Mouse (Mus musculus) spleen, postnatal 10 days (tissue): ENCODE data around the gene Shmt2.

Source experiments
- DNase-seq, 2 experiments: peaks; one replicate each; pipeline ENCODE4 v3.0.0; 2021 to 2022; ENCODE audit warnings: low spot score in 2 of 2

Shmt2 gene

GRCm38 (mm10) chr10:127534036-127534928 is 12.0 kb upstream of the Shmt2 start, which contains the start of gene Nxph4:
Gene Nxph4, minus strand, starts transcription at chr10:127534559.
- no peak for DNase-seq

- DNase-seq, result no peak
These were observed 9.3 kb upstream of the Shmt2 start for GRCm38 (mm10) chr10:127531548-127531947.

GRCm38 (mm10) chr10:127530945-127531344 is 8.7 kb upstream of the Shmt2 start:
- no peak for DNase-seq

GRCm38 (mm10) chr10:127527481-127527880 is 5.2 kb upstream of the Shmt2 start:
- no peak for DNase-seq

GRCm38 (mm10) chr10:127526681-127527080 is 4.4 kb upstream of the Shmt2 start:
- peak in 1 of 2 experiments; percentile 65 for DNase-seq

- DNase-seq, result no peak
These were observed 3.8 kb upstream of the Shmt2 start for GRCm38 (mm10) chr10:127526048-127526447.

GRCm38 (mm10) chr10:127524646-127525255 is 2.5 kb upstream of the Shmt2 start:
- DNase-seq, result no peak

GRCm38 (mm10) chr10:127521611-127522080 is 598 bp downstream of the Shmt2 start:
- DNase-seq, result peak in 1 of 2 experiments; percentile 43

GRCm38 (mm10) chr10:127520714-127521357 is 1.4 kb downstream of the Shmt2 start:
- no peak for DNase-seq

GRCm38 (mm10) chr10:127519903-127520713 is 2.1 kb downstream of the Shmt2 start:
- DNase-seq, result no peak

- DNase-seq, result no peak
These were observed 3.1 kb downstream of the Shmt2 start for GRCm38 (mm10) chr10:127519041-127519701.

GRCm38 (mm10) chr10:127517941-127518340 is 4.3 kb downstream of the Shmt2 start:
- DNase-seq, result no peak

- no peak for DNase-seq
These were observed 5.5 kb downstream of the Shmt2 start for GRCm38 (mm10) chr10:127516576-127517260.

- DNase-seq, result no peak
These were observed 6.2 kb downstream of the Shmt2 start for GRCm38 (mm10) chr10:127515983-127516459.

GRCm38 (mm10) chr10:127515271-127515982 is 6.8 kb downstream of the Shmt2 start:
- no peak for DNase-seq

GRCm38 (mm10) chr10:127514764-127515163 is 7.5 kb downstream of the Shmt2 start, which contains the start of gene Ndufa4l2:
Gene Ndufa4l2, plus strand, starts transcription at chr10:127514967.
- DNase-seq, result no peak

- no peak for DNase-seq
These were observed 8.0 kb downstream of the Shmt2 start for GRCm38 (mm10) chr10:127514111-127514698.

- DNase-seq, result no peak
These were observed 8.6 kb downstream of the Shmt2 start for GRCm38 (mm10) chr10:127513501-127514091.

GRCm38 (mm10) chr10:127512813-127513212 is 9.4 kb downstream of the Shmt2 start:
- DNase-seq, result peak; percentile 94 to 95
